Mouse (Mus musculus): ENCODE data around the gene Fam110a. TPM values are rescaled to one million over a fixed set of nuclear protein-coding genes. Genes with fewer than 3 reads are reported as not detected.
A peak's percentile ranks its signal among the peaks of the same experiment; 100 is the strongest.

The Fam110a gene
- total RNA-seq (2021): 1 to 10 TPM; 8.5 to 9.6 TPM
- long read RNA-seq, experiment 1, transcript Fam110a-201 (2 exons, 1,754 nt): major isoform, 15 of 20 reads
- long read RNA-seq, experiment 1, partial matches to known transcripts: 0 of 20 reads
- long read RNA-seq, experiment 1, other reads (novel, unspliced or antisense): 5 of 20 reads
- long read RNA-seq, experiment 2, transcript Fam110a-201 (2 exons, 1,754 nt): major isoform, 9 of 10 reads
- long read RNA-seq, experiment 2, partial matches to known transcripts: 0 of 10 reads
- long read RNA-seq, experiment 2, other reads (novel, unspliced or antisense): 1 of 10 reads

- DNase-seq: peak; percentile 96
Observed at GRCm38 (mm10) chr2:151979470-151980354, at the start of gene Fam110a. TSS of gene Fam110a (minus strand) at chr2:151980219.

GRCm38 (mm10) chr2:152029252-152030082 lies 49.4 kb upstream of the Fam110a start:
- peak; percentile 90 to 92 for DNase-seq

GRCm38 (mm10) chr2:152024883-152025422 lies 44.9 kb upstream of the Fam110a start:
- no peak for DNase-seq

- DNase-seq: no peak
Observed at GRCm38 (mm10) chr2:152022022-152022421, 42.0 kb upstream of the Fam110a start.

- peak; percentile 54 to 56 for DNase-seq
Observed at GRCm38 (mm10) chr2:152020255-152020654, 40.2 kb upstream of the Fam110a start.

GRCm38 (mm10) chr2:152016666-152017065 lies 36.6 kb upstream of the Fam110a start:
- DNase-seq: peak in 1 of 2 experiments; percentile 9

GRCm38 (mm10) chr2:152015997-152016396 lies 36.0 kb upstream of the Fam110a start:
- DNase-seq: no peak

- no peak for DNase-seq
Observed at GRCm38 (mm10) chr2:152012701-152013100, 32.7 kb upstream of the Fam110a start.

- peak; percentile 34 to 45 for DNase-seq
Observed at GRCm38 (mm10) chr2:152012222-152012621, 32.2 kb upstream of the Fam110a start.

- peak in 1 of 2 experiments; percentile 46 for DNase-seq
Observed at GRCm38 (mm10) chr2:152011724-152012123, 31.7 kb upstream of the Fam110a start.

- DNase-seq: no peak
Observed at GRCm38 (mm10) chr2:152010661-152011060, 30.6 kb upstream of the Fam110a start.

- DNase-seq: no peak
Observed at GRCm38 (mm10) chr2:152010251-152010650, 30.2 kb upstream of the Fam110a start.

- DNase-seq: no peak
Observed at GRCm38 (mm10) chr2:152009061-152009779, 29.2 kb upstream of the Fam110a start.

GRCm38 (mm10) chr2:152007783-152008182 lies 27.8 kb upstream of the Fam110a start:
- DNase-seq: peak in 1 of 2 experiments; percentile 50

GRCm38 (mm10) chr2:152002529-152002928 lies 22.5 kb upstream of the Fam110a start:
- DNase-seq: no peak

- no peak for DNase-seq
Observed at GRCm38 (mm10) chr2:152000735-152001134, 20.7 kb upstream of the Fam110a start.

- DNase-seq: no peak
Observed at GRCm38 (mm10) chr2:152000291-152000679, 20.3 kb upstream of the Fam110a start.

GRCm38 (mm10) chr2:151999669-152000290 lies 19.8 kb upstream of the Fam110a start:
- DNase-seq: peak in 1 of 2 experiments; percentile 7

- no peak for DNase-seq
Observed at GRCm38 (mm10) chr2:151998932-151999331, 18.9 kb upstream of the Fam110a start.

GRCm38 (mm10) chr2:151998505-151998899 lies 18.5 kb upstream of the Fam110a start:
- DNase-seq: peak; percentile 41 to 72
